Mouse (Mus musculus): ENCODE measurements at regions not wholly inside any gene's neighbourhood (a gene's known extent, or its start where the extent isn't known, plus 50 kb on each side); places are given as distances from the start of the nearest gene placed in this dataset.
A peak's percentile ranks its signal among the peaks of the same experiment; 100 is the strongest.

- Histone ChIP-seq H3K27ac (ENCODE audit: insufficient read depth, low read length) (peak overlapping the region; percentile 44), H3K4me3 (replicated peaks; ENCODE audit: insufficient read depth, low read depth, low read length) (peak overlapping the region; percentile 24), H3K4me1 (ENCODE audit: control insufficient read depth, insufficient read depth, low read length) (peaks cover 4% of the 10 kb centered on the region; the same call in 1 of the 2 replicates), H3K27me3 (ENCODE audit: control insufficient read depth, insufficient read depth, low read length) (no peaks in the 10 kb centered on the region)
- DNase-seq = peak; percentile 76 to 85
- 14% methylated on average over 20 of the region's 20 CpGs for WGBS
- TF ChIP-seq POLR2A (IDR thresholded peaks at IDR 0.05; ENCODE audit: borderline replicate concordance, insufficient read depth, low read length) = no peak
- no peak for TF ChIP-seq CTCF (IDR thresholded peaks at IDR 0.05; ENCODE audit: borderline replicate concordance, insufficient read depth, low read depth, low read length)
These were observed 428.2 kb upstream of the Atp2b1 start for GRCm38 (mm10) chr10:98485751-98486681.

DNA sequence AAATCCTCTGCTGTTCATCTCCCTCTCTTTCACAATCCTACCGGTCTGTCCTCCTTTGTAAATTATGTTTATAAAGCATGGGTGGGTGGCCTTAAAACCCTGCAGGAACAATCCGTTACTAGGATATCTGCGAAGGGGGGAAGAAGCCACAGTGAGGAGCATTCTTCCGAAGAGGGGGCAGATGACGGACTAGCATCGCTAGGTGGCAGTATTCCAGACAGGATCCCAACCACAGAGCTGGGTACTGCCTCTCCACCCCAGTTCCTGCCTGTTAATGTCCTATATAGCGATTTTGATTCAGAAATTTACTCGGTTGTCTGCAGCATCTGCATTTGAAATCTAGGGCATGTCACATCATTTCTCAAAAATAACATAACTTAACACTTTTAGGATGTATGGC is 419.9 kb upstream of the Atp2b1 start:
- no peaks in the 10 kb centered on the region for H3K4me1 ChIP-seq (ENCODE audit: control insufficient read depth, insufficient read depth, low read length)
- no peak overlapping the region for H3K27ac ChIP-seq (ENCODE audit: insufficient read depth, low read length)
- no peaks in the 10 kb centered on the region for H3K27me3 ChIP-seq (ENCODE audit: control insufficient read depth, insufficient read depth, low read length)
- H3K4me3 ChIP-seq (replicated peaks; ENCODE audit: insufficient read depth, low read depth, low read length) = no peak overlapping the region
- TF ChIP-seq CTCF (IDR thresholded peaks at IDR 0.05; ENCODE audit: borderline replicate concordance, insufficient read depth, low read depth, low read length) (peak; percentile 82), POLR2A (IDR thresholded peaks at IDR 0.05; ENCODE audit: borderline replicate concordance, insufficient read depth, low read length) (no peak)
- peak; percentile 71 to 76 for DNase-seq
- 10% methylated on average over 8 of the region's 8 CpGs for whole genome bisulfite sequencing

DNA sequence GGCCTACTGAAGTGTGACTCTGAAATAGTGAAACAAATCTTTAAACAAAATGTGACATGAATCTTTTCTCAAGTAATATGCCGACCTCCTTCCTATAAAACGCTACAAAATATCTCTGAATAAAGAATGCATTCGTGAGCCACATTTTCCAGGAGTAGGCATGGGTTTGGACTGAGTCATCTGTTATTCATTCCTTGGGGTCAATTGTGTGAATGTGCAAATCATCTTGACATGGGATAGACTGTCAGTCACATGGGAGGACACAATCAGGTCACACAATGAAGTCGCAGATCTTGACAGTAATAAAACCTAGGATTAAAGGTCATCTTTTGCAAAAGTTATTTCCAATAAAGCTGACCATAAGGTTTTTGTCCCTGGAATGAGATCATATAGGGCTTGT is 418.0 kb upstream of the Atp2b1 start:
- DNase-seq = no peak
- Histone ChIP-seq H3K27me3 (ENCODE audit: control insufficient read depth, insufficient read depth, low read length) (no peaks in the 10 kb centered on the region), H3K4me3 (replicated peaks; ENCODE audit: insufficient read depth, low read depth, low read length) (no peak overlapping the region), H3K4me1 (ENCODE audit: control insufficient read depth, insufficient read depth, low read length) (no peaks in the 10 kb centered on the region), H3K27ac (ENCODE audit: insufficient read depth, low read length) (no peak overlapping the region)
- 84% methylated on average over 4 of the region's 4 CpGs for WGBS
- no peak for TF ChIP-seq POLR2A (IDR thresholded peaks at IDR 0.05; ENCODE audit: borderline replicate concordance, insufficient read depth, low read length)
- no peak for TF ChIP-seq CTCF (IDR thresholded peaks at IDR 0.05; ENCODE audit: borderline replicate concordance, insufficient read depth, low read depth, low read length)

DNA sequence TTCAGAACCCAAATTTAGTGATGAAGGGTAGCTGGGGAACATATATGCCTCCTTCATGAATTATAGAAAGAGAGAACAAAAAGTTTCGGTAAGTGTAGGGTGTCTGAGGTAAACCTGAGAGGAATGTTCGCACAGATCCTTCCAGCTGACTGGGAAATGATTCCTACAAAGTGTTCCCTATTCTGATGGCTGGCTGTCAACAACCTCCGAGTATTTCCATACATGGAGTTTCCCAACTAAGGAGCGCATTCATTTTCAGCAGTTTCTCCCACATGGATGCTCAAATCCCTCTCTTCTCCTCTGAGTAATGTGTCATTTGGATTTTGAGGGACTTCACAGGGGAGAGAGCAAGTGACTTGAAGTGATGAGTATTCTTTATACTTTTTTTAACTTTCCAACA is 413.9 kb upstream of the Atp2b1 start:
- 93% methylated on average over 4 of the region's 4 CpGs for WGBS
- H3K27me3 ChIP-seq (ENCODE audit: control insufficient read depth, insufficient read depth, low read length) = no peaks in the 10 kb centered on the region

GRCm38 (mm10) chr10:98501566-98501965 is 412.6 kb upstream of the Atp2b1 start:
- no peak for DNase-seq
- TF ChIP-seq CTCF (IDR thresholded peaks at IDR 0.05; ENCODE audit: borderline replicate concordance, insufficient read depth, low read depth, low read length) = no peak
- TF ChIP-seq POLR2A (IDR thresholded peaks at IDR 0.05; ENCODE audit: borderline replicate concordance, insufficient read depth, low read length) = no peak
- WGBS = 66% methylated on average over 5 of the region's 5 CpGs
- Histone ChIP-seq H3K4me3 (replicated peaks; ENCODE audit: insufficient read depth, low read depth, low read length) (no peak overlapping the region), H3K4me1 (ENCODE audit: control insufficient read depth, insufficient read depth, low read length) (no peaks in the 10 kb centered on the region), H3K27ac (ENCODE audit: insufficient read depth, low read length) (no peak overlapping the region), H3K27me3 (ENCODE audit: control insufficient read depth, insufficient read depth, low read length) (no peaks in the 10 kb centered on the region)

More for the DNA sequence above, 413.9 kb upstream of the Atp2b1 start:
- no peaks in the 10 kb centered on the region for H3K4me1 ChIP-seq (ENCODE audit: control insufficient read depth, insufficient read depth, low read length)
- H3K27ac ChIP-seq (ENCODE audit: insufficient read depth, low read length) = no peak overlapping the region
- no peak overlapping the region for H3K4me3 ChIP-seq (replicated peaks; ENCODE audit: insufficient read depth, low read depth, low read length)
- no peak for DNase-seq
- TF ChIP-seq CTCF (IDR thresholded peaks at IDR 0.05; ENCODE audit: borderline replicate concordance, insufficient read depth, low read depth, low read length) = no peak
- no peak for TF ChIP-seq POLR2A (IDR thresholded peaks at IDR 0.05; ENCODE audit: borderline replicate concordance, insufficient read depth, low read length)

DNA sequence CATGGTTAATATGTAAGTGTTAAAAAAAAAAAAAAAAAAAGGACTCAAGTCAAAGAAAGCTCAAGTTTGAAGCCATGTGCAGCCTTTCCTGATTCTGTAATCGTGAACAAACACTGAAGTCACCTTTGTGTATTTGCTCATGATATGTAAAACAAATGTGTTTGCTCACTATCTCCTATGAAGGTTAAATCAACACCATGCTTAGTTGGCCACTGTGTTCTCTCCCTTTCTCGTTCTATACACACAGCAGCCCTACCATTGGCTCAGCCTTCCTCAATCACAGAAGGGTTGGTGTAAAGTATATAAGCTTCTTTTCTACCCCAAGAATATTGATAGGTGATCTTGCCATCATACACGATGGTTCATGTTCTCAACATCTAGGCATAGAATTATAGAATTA is 409.7 kb upstream of the Atp2b1 start:
- no peak overlapping the region for H3K27ac ChIP-seq (ENCODE audit: insufficient read depth, low read length)
- TF ChIP-seq POLR2A (IDR thresholded peaks at IDR 0.05; ENCODE audit: borderline replicate concordance, insufficient read depth, low read length) (no peak), CTCF (IDR thresholded peaks at IDR 0.05; ENCODE audit: borderline replicate concordance, insufficient read depth, low read depth, low read length) (no peak)
- no peaks in the 10 kb centered on the region for H3K4me1 ChIP-seq (ENCODE audit: control insufficient read depth, insufficient read depth, low read length)
- H3K27me3 ChIP-seq (ENCODE audit: control insufficient read depth, insufficient read depth, low read length) = no peaks in the 10 kb centered on the region
- DNase-seq = no peak
- 92% methylated on average over 3 of the region's 3 CpGs for WGBS
- H3K4me3 ChIP-seq (replicated peaks; ENCODE audit: insufficient read depth, low read depth, low read length) = no peak overlapping the region

DNA sequence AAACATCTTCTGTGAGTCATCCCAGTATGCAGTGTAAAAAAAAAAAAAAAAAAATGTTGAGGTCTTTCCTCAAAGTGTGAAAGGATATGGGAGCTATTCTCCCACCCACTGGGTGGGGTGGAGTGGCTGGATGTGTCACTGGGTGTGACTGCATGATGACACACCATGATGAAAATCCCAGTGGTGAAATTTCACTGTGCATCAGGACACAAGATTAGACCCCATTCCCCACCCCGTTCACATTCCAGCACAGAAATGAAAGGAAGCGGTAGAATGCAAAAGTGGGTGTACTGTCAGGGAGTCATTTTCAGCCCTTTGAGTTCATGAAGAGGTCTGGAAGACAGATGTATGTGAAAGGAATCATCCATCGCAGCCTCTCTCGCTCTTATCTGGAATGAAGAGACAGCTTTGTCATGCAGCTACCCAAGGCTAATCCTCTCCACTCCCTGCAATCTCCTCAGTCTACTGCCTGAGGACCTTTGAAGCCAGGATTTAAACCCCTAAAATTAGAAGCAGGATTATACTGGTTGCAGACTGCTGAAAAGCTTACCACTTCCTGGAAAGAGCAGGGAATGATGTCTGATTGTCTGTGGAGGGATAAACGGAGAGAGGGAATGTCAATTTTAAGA is 405.6 kb upstream of the Atp2b1 start:
- Histone ChIP-seq H3K4me3 (replicated peaks; ENCODE audit: insufficient read depth, low read depth, low read length) (no peak overlapping the region), H3K4me1 (ENCODE audit: control insufficient read depth, insufficient read depth, low read length) (no peaks in the 10 kb centered on the region), H3K27me3 (ENCODE audit: control insufficient read depth, insufficient read depth, low read length) (no peaks in the 10 kb centered on the region), H3K27ac (ENCODE audit: insufficient read depth, low read length) (no peak overlapping the region)
- 81% methylated on average over 5 of the region's 5 CpGs for WGBS
- no peak for DNase-seq
- TF ChIP-seq POLR2A (IDR thresholded peaks at IDR 0.05; ENCODE audit: borderline replicate concordance, insufficient read depth, low read length) = no peak
- no peak for TF ChIP-seq CTCF (IDR thresholded peaks at IDR 0.05; ENCODE audit: borderline replicate concordance, insufficient read depth, low read depth, low read length)

All from cerebellum, adult 2 months (tissue).